Mouse (Mus musculus) testis, adult 2 months (tissue): Measurements from ENCODE around the gene Dusp2.

ENCODE experiments used
- CTCF ChIP-seq: fragments of 200-500 bp; IDR thresholded peaks from 2 replicates; pipeline ENCODE4 v1.5.1; 2012; ENCODE audit warnings: low read depth, mild to moderate bottlenecking, inconsistent platforms, low read length, moderate library complexity; ENCODE audit not compliant: control insufficient read depth, insufficient read depth, insufficient replicate concordance
- POLR2A ChIP-seq: fragments of 200-500 bp; IDR thresholded peaks from 2 replicates; pipeline ENCODE4 v1.6.1; 2012; ENCODE audit warnings: low read depth, mild to moderate bottlenecking, inconsistent platforms, low read length, moderate library complexity; ENCODE audit not compliant: control insufficient read depth

- no peak for TF ChIP-seq CTCF
- no peak for TF ChIP-seq POLR2A
Measured at GRCm38 (mm10) chr2:127372082-127372481, 36.1 kb downstream of the Dusp2 start.
